Mouse (Mus musculus) large intestine, adult 2 months (tissue): Measurements from ENCODE around the gene Dpf3. TPM values are rescaled to one million over a fixed set of nuclear protein-coding genes. Genes with fewer than 3 reads are reported as not detected.

Source experiments
- DNase-seq: peaks from one replicate; pipeline ENCODE4 v3.0.0-alpha.2; 2012; ENCODE audit warnings: low read depth, low spot score
- WGBS: fragments of 180-500 bp; shearing (Covaris S2); methylation state at CpG from one replicate; pipeline ENCODE4 v1.1.7; 2018; 5-methylcytosine and 5-hydroxymethylcytosine counted together
- polyA plus RNA-seq: library from polyadenylated mRNA; depleted of rRNA; stranded (reverse); fragments of >200 nt; gene quantifications from 2 replicates; pipeline ENCODE4 v1.2.3, GENCODE M21; 2012; rRNA removed

Dpf3 gene
- polyA plus RNA-seq, 1 experiment = 4.6 TPM

GRCm38 (mm10) chr12:83180561-83180960 is 307.0 kb downstream of the Dpf3 start:
- DNase-seq = no peak
- 74% methylated on average over 6 of the region's 6 CpGs for WGBS

- WGBS = 65% methylated on average over 1 of the region's 1 CpGs
Measured at GRCm38 (mm10) chr12:83179860-83180259, 307.7 kb downstream of the Dpf3 start.

GRCm38 (mm10) chr12:83178770-83179169 is 308.7 kb downstream of the Dpf3 start:
- DNase-seq = no peak

More at GRCm38 (mm10) chr12:83179860-83180259, 307.7 kb downstream of the Dpf3 start:
- DNase-seq = no peak

GRCm38 (mm10) chr12:83169495-83170209 is 317.9 kb downstream of the Dpf3 start:
- DNase-seq = no peak
- 53% methylated on average over 12 of the region's 12 CpGs for WGBS

More at GRCm38 (mm10) chr12:83178770-83179169, 308.7 kb downstream of the Dpf3 start:
- WGBS = 46% methylated on average over 2 of the region's 2 CpGs

GRCm38 (mm10) chr12:83168310-83168709 is 319.2 kb downstream of the Dpf3 start:
- 62% methylated on average over 6 of the region's 6 CpGs for WGBS

GRCm38 (mm10) chr12:83165058-83165457 is 322.5 kb downstream of the Dpf3 start:
- no peak for DNase-seq
- 47% methylated on average over 1 of the region's 1 CpGs for WGBS

More at GRCm38 (mm10) chr12:83168310-83168709, 319.2 kb downstream of the Dpf3 start:
- no peak for DNase-seq

Other genes starting within 250 kb of the Dpf3 start
- 13.5 and 16.2 TPM in 2 replicates for gene Dcaf4, start 32.8 kb upstream of the Dpf3 start, polyA plus RNA-seq
- gene Zfyve1, start 109.5 kb upstream of the Dpf3 start, polyA plus RNA-seq = 19.0 and 34.8 TPM in 2 replicates
- 13.1 and 22.0 TPM in 2 replicates for gene Rbm25, start 143.5 kb upstream of the Dpf3 start, polyA plus RNA-seq
- 60.3 and 62.2 TPM in 2 replicates for gene Psen1, start 200.4 kb upstream of the Dpf3 start, polyA plus RNA-seq